Mouse (Mus musculus): Measurements from ENCODE around the gene D6Ertd527e. TPM values are rescaled to one million over a fixed set of nuclear protein-coding genes. Genes with fewer than 3 reads are reported as not detected.

Gene D6Ertd527e
- 0.26 to 0.43 TPM (median 0.38 TPM) in 4 replicates for total RNA-seq (2023)

DNA sequence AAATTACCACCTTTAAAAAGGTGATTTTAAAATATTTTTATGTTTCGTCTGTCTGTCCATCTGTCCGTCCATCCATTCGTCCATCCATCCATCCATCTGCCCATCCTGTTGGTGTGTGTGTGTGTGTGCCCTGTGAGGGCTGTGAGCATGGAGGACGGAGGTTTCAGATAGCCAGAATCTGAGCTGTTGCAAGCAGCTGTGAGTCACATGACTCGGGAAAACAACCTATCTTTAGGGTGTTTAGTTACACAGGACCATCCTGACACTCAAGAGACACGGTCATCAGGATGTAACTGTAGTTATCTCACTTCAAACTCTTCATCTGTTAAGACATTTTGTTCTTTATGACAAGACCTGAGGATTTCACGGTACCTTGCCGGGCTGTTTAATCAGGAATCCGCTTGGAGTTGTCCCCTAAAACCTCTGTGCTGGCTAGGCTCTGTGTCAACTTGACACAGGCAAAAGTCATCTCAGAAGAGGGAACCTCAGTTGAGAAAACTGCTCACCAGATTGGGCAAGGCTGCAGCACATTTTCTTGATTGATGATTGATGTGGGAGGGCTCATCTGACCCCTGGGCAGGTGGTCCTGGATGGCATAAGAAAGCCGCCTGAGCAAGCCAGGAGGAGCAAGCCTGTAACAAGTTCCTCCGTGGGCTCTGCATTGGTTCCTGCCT, at the start of gene D6Ertd527e:
Gene D6Ertd527e, plus strand, starts transcription at position 624 of the 674 bp plus-strand sequence.

Other genes with a start within 250 kb of the D6Ertd527e start
- 56.3 to 67.8 TPM (median 62.3 TPM) in 4 replicates for gene Nfu1, start 95.5 kb upstream of the D6Ertd527e start, total RNA-seq (2023)
- gene Gfpt1, start 61.9 kb upstream of the D6Ertd527e start, total RNA-seq (2023): 29.0 to 36.8 TPM (median 32.7 TPM) in 4 replicates
- 0.24 to 0.60 TPM (median 0.37 TPM) in 3 of 4 replicates, not detected in the other for gene Antxr1, start 231.1 kb downstream of the D6Ertd527e start, total RNA-seq (2023)
- gene Gkn1, start 246.2 kb downstream of the D6Ertd527e start, total RNA-seq (2023): not detected in 4 replicates